Mouse (Mus musculus) erythroblast, adult 5-6 weeks (primary cell): ENCODE measurements around the gene Tnk2. TPM values are rescaled to one million over a fixed set of nuclear protein-coding genes. Genes with fewer than 3 reads are reported as not detected.

ENCODE experiments used
- ATAC-seq: replicated peaks from 2 replicates; pipeline ENCODE4 v1.8.0; 2016; ENCODE audit warnings: moderate number of reproducible peaks, mild to moderate bottlenecking, moderate TSS enrichment, inconsistent platforms; ENCODE audit not compliant: poor library complexity, low FRiP score, severe bottlenecking
- total RNA-seq, 2 experiments: library from RNA; stranded (forward) in 1 of 2; stranded (reverse) in 1 of 2; fragments of 150-400 nt in 1 of 2; fragments of 200-764, 138-1000 nt in 1 of 2; gene quantifications; 2 replicates each; pipeline versions ENCODE4 v1.2.3 to v1.2.4; 2015 to 2017; ENCODE audit warnings: low replicate concordance in 2 of 2

Gene Tnk2
- total RNA-seq, 2 experiments from 2014 or later, result 15.8 to 19.6 TPM

DNA sequence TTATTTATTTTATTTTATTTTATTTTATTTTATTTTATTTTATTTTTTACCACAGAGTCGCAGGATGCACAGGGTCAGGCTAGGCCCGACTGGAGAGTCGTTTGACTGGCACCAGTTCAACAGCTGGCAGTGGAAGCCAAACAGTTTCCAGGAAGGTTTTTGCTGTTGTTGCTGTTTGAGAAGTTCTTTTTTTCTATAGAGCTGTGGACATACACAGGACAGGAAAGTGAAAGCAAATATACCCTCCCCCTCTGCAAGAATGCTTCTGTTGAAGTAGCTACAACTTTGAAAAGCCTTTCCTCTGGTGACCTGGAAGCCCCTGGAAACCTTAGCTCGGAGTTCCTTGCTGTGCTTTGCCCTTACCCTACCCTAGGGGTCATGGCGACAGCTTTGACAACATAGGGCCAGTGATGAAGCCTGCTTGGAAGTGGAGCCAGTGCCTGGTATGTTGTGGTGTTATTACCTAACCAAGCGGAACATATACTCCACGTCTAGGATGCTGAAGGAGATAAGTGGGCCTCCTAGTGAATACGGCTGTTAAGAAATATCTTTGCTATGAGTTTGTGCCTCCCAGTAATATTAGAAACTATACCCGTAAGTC lies 59.7 kb downstream of the Tnk2 start:
- ATAC-seq, result no peak

DNA sequence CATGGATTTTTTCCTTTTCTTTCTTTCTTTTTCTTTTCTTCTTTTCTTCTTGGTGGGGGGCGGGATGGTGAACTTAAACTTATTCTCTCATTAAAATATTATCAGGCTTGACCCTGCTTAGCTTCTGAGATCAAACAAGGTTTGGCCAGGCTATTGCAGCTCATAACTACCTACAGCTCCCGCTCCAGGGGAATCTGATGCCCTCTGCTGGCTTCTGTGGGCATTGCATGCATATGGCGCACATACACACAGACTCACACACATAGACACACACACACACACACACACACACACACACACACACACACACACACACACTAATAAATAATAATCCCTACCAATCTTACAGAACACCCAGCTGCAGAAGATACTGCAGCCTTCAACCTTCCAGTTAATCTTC lies 61.9 kb downstream of the Tnk2 start:
- no peak for ATAC-seq

DNA sequence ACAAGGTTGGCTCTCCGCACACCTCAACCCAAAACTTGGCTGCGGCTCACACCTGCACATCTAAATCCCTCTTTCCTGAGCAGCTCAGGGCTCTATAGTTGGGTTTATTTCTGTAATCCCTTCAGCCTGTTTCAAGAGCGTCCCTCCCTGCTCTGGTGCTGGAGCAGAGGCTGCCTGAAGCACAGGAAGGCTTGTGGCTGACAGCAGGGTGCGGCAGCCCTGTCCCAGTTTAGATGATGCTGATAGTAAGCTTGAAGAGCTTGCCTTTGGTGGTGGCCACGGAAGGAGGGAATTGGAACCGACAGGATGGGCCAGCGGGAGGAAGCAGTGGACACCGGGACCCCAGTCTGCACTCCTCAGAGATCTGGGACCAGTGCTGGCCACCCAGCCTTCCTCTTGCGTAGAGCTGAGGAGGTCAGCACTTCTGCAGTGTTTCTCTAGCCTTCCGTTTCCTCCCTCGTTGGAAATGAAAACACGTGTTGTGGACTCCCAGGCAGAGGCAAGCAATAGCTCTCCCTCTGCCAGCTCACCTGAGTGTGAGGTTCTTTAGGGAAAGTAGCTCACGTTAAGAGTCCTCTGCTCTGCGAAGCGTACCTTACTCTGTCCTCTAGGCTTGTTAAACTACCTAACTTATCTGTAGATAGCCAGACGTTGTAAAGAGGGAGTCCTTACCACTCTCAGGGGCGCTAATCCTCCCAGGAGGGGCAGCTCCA lies 63.6 kb downstream of the Tnk2 start:
- ATAC-seq, result no peak

DNA sequence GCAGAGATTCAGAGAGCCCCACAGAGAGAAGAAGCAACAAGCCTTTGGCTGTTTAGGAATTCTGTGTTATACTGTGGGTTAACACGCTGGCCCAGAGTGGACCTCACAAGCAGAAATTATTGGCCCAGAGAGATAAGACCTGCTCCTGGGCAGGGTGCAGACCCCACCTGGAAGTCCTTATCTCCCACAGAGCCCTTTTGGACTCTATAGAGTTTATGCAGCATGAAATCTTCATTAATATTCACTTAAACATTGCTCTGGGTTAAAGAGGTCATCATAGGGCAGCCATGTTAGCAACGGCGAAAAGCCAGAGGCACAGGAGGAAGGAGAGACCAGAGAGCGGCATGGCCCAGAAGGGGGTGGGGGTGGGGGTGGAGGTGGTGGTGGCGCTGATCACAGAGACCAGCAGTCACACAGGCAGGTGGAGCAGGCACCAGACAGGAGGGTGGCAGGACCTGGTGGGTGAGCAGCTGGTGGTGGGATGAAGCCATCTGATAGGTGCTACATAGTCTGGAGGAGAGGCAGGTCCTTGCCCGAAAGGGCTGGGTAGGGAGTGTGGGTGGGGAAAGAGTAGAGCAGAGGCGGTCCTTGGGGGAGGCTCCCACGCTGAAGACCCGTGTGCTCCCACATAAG lies 64.3 kb downstream of the Tnk2 start:
- no peak for ATAC-seq

DNA sequence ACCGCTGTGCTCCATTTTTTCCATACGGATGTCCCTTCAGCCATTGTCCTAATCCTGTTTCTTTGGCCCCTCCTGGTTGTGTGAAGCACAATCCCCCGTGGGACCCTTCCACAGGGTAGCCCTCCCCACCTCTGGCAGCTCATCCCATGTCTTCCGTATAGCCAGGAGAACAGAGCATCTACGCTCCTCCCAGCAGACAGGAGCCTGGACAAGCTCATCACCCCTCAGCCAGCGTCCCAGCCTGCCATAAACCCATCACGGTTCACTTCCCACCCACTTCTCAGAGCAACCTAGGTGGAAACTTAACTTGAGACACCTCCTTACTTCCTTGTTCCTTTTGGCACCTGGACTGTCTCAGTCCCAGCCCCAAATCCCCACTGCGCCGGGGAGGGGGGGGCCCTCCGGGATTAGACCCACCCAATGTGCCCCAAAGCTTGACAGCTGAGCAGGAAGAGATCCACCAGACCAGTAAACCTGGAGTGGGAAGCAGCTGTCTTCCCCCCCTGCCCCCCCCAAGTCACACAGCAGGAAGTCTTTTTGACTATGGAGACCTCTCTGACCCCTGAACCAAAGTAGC lies 64.9 kb downstream of the Tnk2 start:
- ATAC-seq, result no peak

DNA sequence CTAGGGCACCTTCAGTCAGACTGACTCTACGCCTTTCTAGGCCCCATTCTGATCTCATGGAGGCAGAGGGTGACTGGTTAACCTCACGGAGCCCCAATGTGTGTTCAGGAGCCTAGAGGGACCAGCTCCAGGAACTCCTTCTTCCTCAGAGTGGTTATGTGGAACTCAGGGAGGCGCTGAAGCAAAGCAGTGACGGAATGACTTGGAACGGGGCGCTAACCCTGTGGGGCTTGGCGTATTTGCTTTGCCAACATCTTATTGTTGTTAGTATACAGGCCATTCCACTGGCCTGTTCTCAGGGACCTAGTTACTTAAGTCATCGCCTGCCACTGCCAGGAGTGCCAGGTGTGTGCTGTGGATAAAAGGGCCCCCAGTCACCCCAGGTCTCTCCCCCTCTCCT lies 65.4 kb downstream of the Tnk2 start:
- no peak for ATAC-seq

DNA sequence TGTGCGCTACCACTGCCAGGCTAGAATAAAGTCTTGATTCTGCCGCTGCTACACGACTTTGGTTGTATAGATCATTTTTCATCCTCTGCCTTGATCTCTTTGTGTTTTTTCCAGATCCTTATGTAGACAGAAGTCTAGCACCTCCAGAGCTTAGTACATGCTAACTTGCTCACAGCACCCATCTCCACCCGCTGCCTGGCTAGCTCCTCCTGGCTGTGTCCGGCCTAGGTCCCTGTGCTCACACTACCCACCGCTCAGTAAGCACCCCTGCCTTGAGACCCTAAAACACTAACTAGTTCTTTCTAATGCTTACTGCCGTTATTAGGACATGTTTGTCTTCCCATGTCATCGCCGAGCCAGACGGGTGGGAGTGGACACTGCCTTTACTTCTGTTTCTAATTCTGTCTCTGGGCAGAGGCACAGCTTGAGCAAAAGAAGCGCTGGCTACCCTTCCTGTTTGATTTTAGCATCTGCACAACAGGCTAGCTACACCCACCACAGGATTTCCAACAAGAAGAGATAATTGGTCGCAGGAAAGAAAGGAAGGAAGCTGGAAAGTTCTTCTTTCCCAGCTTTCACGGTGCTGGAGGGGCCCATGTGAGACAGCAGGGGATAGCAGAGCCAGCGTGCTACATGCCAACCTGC lies 66.9 kb downstream of the Tnk2 start:
- ATAC-seq, result no peak

DNA sequence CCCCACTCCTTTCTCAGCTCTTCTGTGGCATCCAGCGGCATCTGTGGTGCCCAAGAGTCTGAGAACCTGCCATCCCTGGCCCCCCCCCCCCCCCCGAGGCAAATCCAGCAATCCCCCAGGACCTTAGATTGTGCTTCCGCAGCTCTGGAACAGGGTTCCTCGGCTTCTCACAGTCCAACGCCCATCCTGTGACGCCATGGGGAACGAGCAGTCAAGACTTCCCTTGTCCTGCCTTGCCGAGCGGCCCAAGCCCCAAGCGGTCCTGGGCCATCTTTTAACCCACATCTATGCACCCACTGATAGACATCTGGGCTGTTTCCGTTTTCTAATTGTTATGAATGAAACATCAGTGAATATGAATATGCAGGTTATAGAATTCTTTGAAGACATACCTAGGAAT lies 68.5 kb downstream of the Tnk2 start:
- ATAC-seq, result no peak

DNA sequence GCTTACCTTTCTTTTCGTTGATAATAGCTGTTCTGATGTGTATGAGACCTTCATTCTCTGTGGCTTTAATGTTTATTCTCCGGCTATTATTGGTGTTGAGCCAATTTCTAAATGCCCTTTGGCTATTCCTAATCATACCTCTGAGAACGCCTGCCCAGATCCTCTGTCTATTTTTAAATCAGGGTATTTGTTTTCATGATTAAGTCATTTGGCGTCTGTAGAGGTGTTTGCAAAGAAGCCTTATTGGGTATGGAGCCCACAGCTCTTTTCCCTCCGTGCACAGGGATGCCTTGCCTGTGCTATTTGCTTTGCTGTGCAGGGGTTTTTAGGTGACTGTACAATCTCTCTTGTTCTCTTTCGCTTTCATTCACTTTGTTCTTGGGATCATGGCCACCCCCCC lies 69.9 kb downstream of the Tnk2 start:
- no peak for ATAC-seq

DNA sequence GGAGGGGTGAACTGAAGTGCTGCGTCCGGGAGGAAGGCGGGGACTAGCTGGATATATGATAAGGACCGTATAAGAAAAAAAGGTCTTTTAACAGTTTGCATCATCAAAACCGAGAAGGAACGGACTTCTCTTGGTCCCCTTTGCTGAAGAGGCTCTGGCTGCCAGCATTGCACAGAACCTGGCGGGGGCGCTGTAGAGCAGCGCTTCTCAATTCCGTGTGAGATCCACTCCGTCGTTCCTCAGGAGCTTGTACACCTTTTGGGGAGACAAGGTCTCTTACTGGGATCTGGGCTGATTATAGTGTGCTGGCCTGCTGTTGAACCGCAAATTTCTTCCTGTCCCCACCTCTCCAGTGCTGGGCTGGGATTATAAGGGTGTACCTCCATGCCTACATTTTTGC lies 71.7 kb downstream of the Tnk2 start:
- ATAC-seq, result no peak

DNA sequence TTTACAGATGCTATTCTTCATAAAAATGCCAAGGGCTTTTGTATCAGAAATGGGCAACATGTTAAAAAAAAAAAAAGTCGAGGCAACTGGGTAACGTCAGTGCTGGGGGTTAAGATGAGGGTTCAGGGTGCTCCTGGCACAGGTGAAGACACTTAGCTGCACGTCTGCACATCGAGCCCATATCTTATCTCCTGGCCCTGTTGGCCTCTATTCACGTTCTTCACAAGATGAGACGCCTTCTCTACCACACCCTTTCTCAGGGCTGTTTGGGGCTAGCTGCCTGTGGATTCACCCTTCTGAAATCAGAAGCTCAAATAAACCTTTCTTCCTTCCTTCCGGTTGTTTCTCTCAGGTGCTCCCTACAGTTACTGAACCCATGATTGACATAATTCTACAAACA lies 79.5 kb downstream of the Tnk2 start:
- 0 out of 2 replicates have a peak, but pooled peaks have one; percentile 53 for ATAC-seq

DNA sequence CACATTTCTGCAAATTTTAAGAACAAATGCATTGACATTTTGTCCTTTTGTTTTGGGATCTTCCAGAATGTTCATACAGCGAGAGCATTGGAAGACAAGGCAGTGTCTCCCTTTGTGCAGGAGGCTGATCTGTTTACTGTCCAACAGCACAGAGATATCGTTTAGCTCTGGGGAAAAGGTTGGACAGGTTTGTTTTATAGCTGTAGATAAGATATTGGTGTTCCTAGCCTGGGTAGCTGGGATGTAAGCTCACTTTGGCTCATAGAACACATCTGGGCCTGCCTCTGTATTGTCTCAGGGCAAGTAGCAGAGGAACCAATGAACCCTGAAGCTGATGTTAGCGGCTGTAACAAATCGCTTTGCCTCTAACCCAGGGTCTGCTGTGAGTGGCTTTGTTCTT lies 80.1 kb downstream of the Tnk2 start:
- ATAC-seq, result no peak

DNA sequence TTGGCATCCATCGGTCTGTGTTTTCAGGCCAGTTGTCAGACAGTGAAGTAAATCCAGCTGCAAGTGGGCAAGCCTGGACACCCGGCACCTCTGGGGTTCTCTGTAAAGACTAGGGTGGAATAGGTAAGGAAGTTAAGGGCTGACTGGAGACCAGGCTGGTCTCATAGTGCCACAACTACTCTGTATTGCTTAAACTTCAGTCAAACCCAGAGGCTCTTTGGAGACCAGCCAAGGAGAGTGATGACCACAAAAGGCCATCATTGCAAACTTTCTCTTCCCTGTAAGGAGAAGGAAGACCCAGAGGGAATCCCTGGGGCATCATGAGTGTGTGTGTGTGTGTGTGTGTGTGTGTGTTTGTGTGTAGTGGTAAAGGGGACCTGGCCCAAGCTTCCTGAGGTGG lies 80.6 kb downstream of the Tnk2 start:
- ATAC-seq, result no peak

DNA sequence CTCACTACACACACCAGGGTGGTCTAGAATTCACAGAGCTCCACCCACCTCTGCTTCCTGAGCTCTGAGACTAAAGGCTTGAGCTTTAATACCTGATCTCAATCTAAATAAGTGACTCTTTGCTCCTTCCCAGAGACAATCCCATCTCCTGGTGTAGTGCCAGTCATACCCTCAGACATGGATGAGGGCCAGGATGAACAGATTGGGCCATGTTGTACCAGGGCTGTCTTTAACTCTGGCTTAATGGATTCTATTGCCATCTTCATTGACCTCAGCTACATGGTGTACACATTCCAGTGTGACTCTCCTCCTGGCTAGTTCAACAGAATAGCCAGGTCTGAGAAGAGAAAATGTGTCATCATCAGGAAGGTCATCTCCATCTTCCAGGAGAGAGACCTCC lies 82.8 kb downstream of the Tnk2 start:
- no peak for ATAC-seq

DNA sequence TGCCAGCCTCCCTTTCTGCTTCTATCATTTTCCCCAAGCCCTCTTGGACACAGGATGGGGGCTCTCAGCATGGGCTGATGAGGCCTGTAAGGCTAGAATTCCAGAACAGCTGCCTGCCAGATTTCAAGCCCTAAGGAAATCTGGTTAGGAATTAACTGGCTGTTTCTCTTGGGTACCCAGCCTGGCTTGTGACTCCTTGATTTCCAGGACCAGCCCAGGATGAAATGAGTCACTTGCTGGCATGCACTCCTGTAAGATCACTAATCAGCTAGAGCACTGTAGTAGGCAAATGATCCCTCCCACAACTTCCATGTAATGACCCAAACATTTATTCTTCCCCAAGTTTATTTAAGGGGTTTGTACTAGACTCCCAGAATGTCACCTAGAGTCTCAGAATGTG lies 84.6 kb downstream of the Tnk2 start:
- no peak for ATAC-seq

DNA sequence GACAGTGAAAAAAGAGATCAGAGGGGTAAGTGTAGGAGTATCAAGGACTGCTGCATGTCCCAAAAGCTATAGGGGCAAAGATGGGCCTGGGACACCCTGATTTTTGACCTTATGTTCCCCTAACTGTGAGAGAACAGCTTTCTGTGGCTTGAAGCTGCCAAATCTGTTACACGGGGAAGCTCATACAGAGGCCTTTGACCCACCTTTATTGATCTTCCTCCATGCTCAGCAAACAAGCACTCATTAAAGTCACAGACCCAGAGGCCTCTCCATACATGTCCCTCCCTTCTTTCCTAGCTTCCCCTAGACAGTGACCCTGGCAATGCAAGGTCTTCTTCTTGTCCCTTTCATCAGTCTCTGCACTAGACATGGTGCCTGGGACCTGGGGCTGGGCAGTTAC lies 85.1 kb downstream of the Tnk2 start:
- no peak for ATAC-seq

Other genes starting within 250 kb of the Tnk2 start
- gene Tm4sf19, start 243.4 kb upstream of the Tnk2 start, total RNA-seq (2015; ENCODE audit: low replicate concordance), result not detected in 2 replicates
- 0.70 TPM in 1 of 2 replicates, not detected in the other for gene Tm4sf19, start 243.4 kb upstream of the Tnk2 start, total RNA-seq (2017; ENCODE audit: low replicate concordance)
- 0.96 and 15.7 TPM in 2 replicates for gene Tctex1d2, start 224.2 kb upstream of the Tnk2 start, total RNA-seq (2015; ENCODE audit: low replicate concordance)
- gene Tctex1d2, start 224.2 kb upstream of the Tnk2 start, total RNA-seq (2017; ENCODE audit: low replicate concordance), result 3.7 and 8.1 TPM in 2 replicates
- gene Pcyt1a, start 213.0 kb upstream of the Tnk2 start, total RNA-seq (2015; ENCODE audit: low replicate concordance), result 73.6 and 103 TPM in 2 replicates
- gene Pcyt1a, start 213.0 kb upstream of the Tnk2 start, total RNA-seq (2017; ENCODE audit: low replicate concordance), result 164 and 198 TPM in 2 replicates
- not detected in 2 replicates for gene Slc51a, start 156.0 kb upstream of the Tnk2 start, total RNA-seq (2015; ENCODE audit: low replicate concordance)
- gene Slc51a, start 156.0 kb upstream of the Tnk2 start, total RNA-seq (2017; ENCODE audit: low replicate concordance), result not detected in 2 replicates
- gene Zdhhc19, start 147.6 kb upstream of the Tnk2 start, total RNA-seq (2015; ENCODE audit: low replicate concordance), result not detected in 2 replicates
- not detected in 2 replicates for gene Zdhhc19, start 147.6 kb upstream of the Tnk2 start, total RNA-seq (2017; ENCODE audit: low replicate concordance)
- 1,871 and 1,887 TPM in 2 replicates for gene Tfrc, start 35.0 kb upstream of the Tnk2 start, total RNA-seq (2015; ENCODE audit: low replicate concordance)
- gene Tfrc, start 35.0 kb upstream of the Tnk2 start, total RNA-seq (2017; ENCODE audit: low replicate concordance), result 2,733 and 3,492 TPM in 2 replicates
- gene Muc4, start 92.0 kb downstream of the Tnk2 start, total RNA-seq (2015; ENCODE audit: low replicate concordance), result not detected in 2 replicates
- gene Muc4, start 92.0 kb downstream of the Tnk2 start, total RNA-seq (2017; ENCODE audit: low replicate concordance), result 0.14 and 0.26 TPM in 2 replicates
- not detected in 2 replicates for gene Muc20, start 153.6 kb downstream of the Tnk2 start, total RNA-seq (2015; ENCODE audit: low replicate concordance)
- not detected in 2 replicates for gene Muc20, start 153.6 kb downstream of the Tnk2 start, total RNA-seq (2017; ENCODE audit: low replicate concordance)
- not detected in 2 replicates for gene Smbd1, start 166.6 kb downstream of the Tnk2 start, total RNA-seq (2015; ENCODE audit: low replicate concordance)
- not detected in 2 replicates for gene Smbd1, start 166.6 kb downstream of the Tnk2 start, total RNA-seq (2017; ENCODE audit: low replicate concordance)
- gene Fyttd1, start 233.6 kb downstream of the Tnk2 start, total RNA-seq (2015; ENCODE audit: low replicate concordance), result 5.6 and 6.0 TPM in 2 replicates
- 9.5 and 11.8 TPM in 2 replicates for gene Fyttd1, start 233.6 kb downstream of the Tnk2 start, total RNA-seq (2017; ENCODE audit: low replicate concordance)
- gene Rubcn, start 233.9 kb downstream of the Tnk2 start, total RNA-seq (2015; ENCODE audit: low replicate concordance), result 2.9 and 7.7 TPM in 2 replicates
- gene Rubcn, start 233.9 kb downstream of the Tnk2 start, total RNA-seq (2017; ENCODE audit: low replicate concordance), result 2.5 and 5.3 TPM in 2 replicates